Mouse (Mus musculus) bone marrow, adult 2 months (tissue): ENCODE results near the gene Itih4. TPM values are rescaled to one million over a fixed set of nuclear protein-coding genes. Genes with fewer than 3 reads are reported as not detected.

Experiments
- H3K27ac ChIP-seq: fragments of 200-500 bp; 2 replicates; pipeline ENCODE4 v1.5.1; 2012; ENCODE audit warnings: low read depth, mild to moderate bottlenecking, control low read depth, inconsistent platforms, low read length; ENCODE audit not compliant: control insufficient read depth, poor library complexity, insufficient read depth
- H3K4me1 ChIP-seq: fragments of 200-500 bp; 2 replicates; pipeline ENCODE4 v1.6.1; 2011; ENCODE audit warnings: low read length; ENCODE audit not compliant: control insufficient read depth, insufficient read depth
- H3K4me3 ChIP-seq: fragments of 200-500 bp; replicated peaks from 2 replicates; pipeline ENCODE3; 2011; ENCODE audit warnings: mild to moderate bottlenecking, low read depth, low read length, control low read depth; ENCODE audit not compliant: control insufficient read depth
- CTCF ChIP-seq: fragments of 200-500 bp; IDR thresholded peaks from 2 replicates; pipeline ENCODE4 v1.5.1; 2011; ENCODE audit warnings: low read length, control low read depth; ENCODE audit not compliant: control insufficient read depth, insufficient read depth
- POLR2A ChIP-seq: fragments of 200-500 bp; IDR thresholded peaks from 2 replicates; pipeline ENCODE4 v1.6.1; 2011; ENCODE audit warnings: low read depth, mild to moderate bottlenecking, control low read depth, low read length, borderline replicate concordance; ENCODE audit not compliant: control insufficient read depth
- WGBS: fragments of 180-500 bp; shearing (Covaris S2); methylation state at CpG from one replicate; pipeline ENCODE4 v1.1.7; 2018; 5-methylcytosine and 5-hydroxymethylcytosine counted together
- polyA plus RNA-seq: library from polyadenylated mRNA; stranded (reverse); fragments of >200 nt; gene quantifications from 2 replicates; pipeline ENCODE4 v1.2.4, GENCODE M21; 2011; ENCODE audit warnings: low replicate concordance; ENCODE audit not compliant: missing spikeins, insufficient read depth, insufficient read length

Itih4 gene
- polyA plus RNA-seq, 1 experiment: 6.6 TPM

- peak overlapping the region; percentile 77 for H3K27ac ChIP-seq
- H3K4me1 ChIP-seq: peaks cover 7% of the 10 kb centered on the region
- no peak overlapping the region for H3K4me3 ChIP-seq
- 49% methylated on average over 12 of the region's 12 CpGs for WGBS
- TF ChIP-seq POLR2A: no peak
- TF ChIP-seq CTCF: no peak
Measured at GRCm38 (mm10) chr14:30875130-30875865, 11.0 kb upstream of the Itih4 start.

- Histone ChIP-seq H3K4me1 (peaks cover 4% of the 10 kb centered on the region), H3K27ac (peak overlapping the region; percentile 77), H3K4me3 (no peak overlapping the region)
- 51% methylated on average over 9 of the region's 9 CpGs for WGBS
- no peak for TF ChIP-seq CTCF
- TF ChIP-seq POLR2A: no peak
Measured at GRCm38 (mm10) chr14:30875955-30876354, 10.3 kb upstream of the Itih4 start.

GRCm38 (mm10) chr14:30876451-30876850, 9.8 kb upstream of the Itih4 start:
- Histone ChIP-seq H3K4me3 (no peak overlapping the region), H3K27ac (peak overlapping the region; percentile 77), H3K4me1 (peaks cover 4% of the 10 kb centered on the region)
- no peak for TF ChIP-seq POLR2A
- peak; percentile 4; the same call in 1 of the 2 replicates for TF ChIP-seq CTCF
- WGBS: 66% methylated on average over 10 of the region's 10 CpGs

- WGBS: 85% methylated on average over 3 of the region's 3 CpGs
- H3K4me1 ChIP-seq: peaks cover 4% of the 10 kb centered on the region
- no peak overlapping the region for H3K27ac ChIP-seq
- no peak overlapping the region for H3K4me3 ChIP-seq
- TF ChIP-seq CTCF (no peak), POLR2A (no peak)
Measured at GRCm38 (mm10) chr14:30877827-30878226, 8.4 kb upstream of the Itih4 start.

GRCm38 (mm10) chr14:30878958-30879571, 7.2 kb upstream of the Itih4 start, which contains the start of gene Mustn1:
Gene Mustn1 (plus strand): TSS chr14:30879200.
- H3K4me3 ChIP-seq: no peak within 1 kb of the TSS
- peaks cover 4% of the 10 kb centered on the region for H3K4me1 ChIP-seq
- WGBS: 79% methylated on average over 11 of the region's 11 CpGs
- no peak within 1 kb of the TSS for H3K27ac ChIP-seq
- TF ChIP-seq POLR2A (no peak), CTCF (no peak)

GRCm38 (mm10) chr14:30879794-30880193, 6.5 kb upstream of the Itih4 start:
- Histone ChIP-seq H3K4me3 (no peak overlapping the region), H3K27ac (no peak overlapping the region), H3K4me1 (peaks cover 4% of the 10 kb centered on the region)
- 84% methylated on average over 9 of the region's 9 CpGs for WGBS
- TF ChIP-seq POLR2A (no peak), CTCF (no peak)

GRCm38 (mm10) chr14:30880251-30880650, 6.0 kb upstream of the Itih4 start:
- WGBS: 85% methylated on average over 8 of the region's 8 CpGs
- peaks cover 4% of the 10 kb centered on the region for H3K4me1 ChIP-seq
- TF ChIP-seq CTCF: no peak
- TF ChIP-seq POLR2A: no peak
- H3K27ac ChIP-seq: no peak overlapping the region
- H3K4me3 ChIP-seq: no peak overlapping the region

- WGBS: 71% methylated on average over 17 of the region's 17 CpGs
- no peak overlapping the region for H3K4me3 ChIP-seq
- no peak overlapping the region for H3K27ac ChIP-seq
- H3K4me1 ChIP-seq: peaks cover 2% of the 10 kb centered on the region
- TF ChIP-seq POLR2A (no peak), CTCF (peak; percentile 55)
Measured at GRCm38 (mm10) chr14:30880811-30881717, 5.2 kb upstream of the Itih4 start.
